Mouse (Mus musculus) kidney, adult 2 months (tissue): Measurements from ENCODE around the gene Actl6a.

ENCODE experiments used
- CTCF ChIP-seq: fragments of 200-500 bp; conservative IDR thresholded peaks from 2 replicates; pipeline ENCODE4 v1.5.1; 2011; ENCODE audit warnings: low read depth, mild to moderate bottlenecking, control low read depth, low read length, moderate library complexity, mixed read lengths; ENCODE audit not compliant: insufficient read depth, insufficient read length
- POLR2A ChIP-seq: fragments of 200-500 bp; IDR thresholded peaks from one replicate; pipeline ENCODE4 v1.6.1; 2011; ENCODE audit warnings: low read depth, low read length, control low read depth

DNA sequence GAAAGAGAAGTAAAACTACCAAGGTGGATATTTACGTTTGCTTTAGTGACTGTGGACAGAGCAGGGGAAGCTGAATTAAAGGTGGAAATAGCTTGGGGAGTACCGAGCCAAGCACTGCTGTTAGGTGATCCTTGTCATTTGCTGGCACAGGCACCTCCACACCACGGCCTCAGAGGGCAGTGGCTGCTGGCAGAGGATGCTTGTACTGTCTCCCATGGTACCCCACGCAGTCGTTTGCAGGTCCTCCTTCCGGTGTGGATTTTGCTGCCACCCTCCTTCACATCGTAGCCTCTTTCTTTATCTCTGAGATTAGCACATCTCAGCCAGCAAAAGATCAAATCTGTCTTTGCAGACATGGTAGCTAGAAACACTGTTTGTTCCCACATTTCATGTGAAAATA, 47.7 kb upstream of the Actl6a start:
- TF ChIP-seq CTCF (no peak), POLR2A (no peak)
